Comparison of ENCODE assay signal across 17 mouse cellular contexts in genomic region chr6:90847523-90847922, GRCm38 (mm10).
"Had no signal": no experiment of that assay in that cellular context is flagged by ENCODE, and none has a peak within 500 bp of the region (broad histone marks: within the 10 kb centered on the region; RNA-seq: fewer than 3 reads in every experiment).

No protein-coding gene starts in this region.

- DNase-seq: lung, adult 18-20 months; lung, embryonic 14.5 days; lung, postnatal 10 days; lung, postnatal 4 days; right cerebral cortex, postnatal 4 days; spleen, adult 18-20 months; thymus, adult 18-20 months; thymus, postnatal 14 days; thymus, postnatal 4 days had no signal

- H3K9me3 ChIP-seq: liver, embryonic 12.5 days; midbrain, embryonic 10.5 days; midbrain, embryonic 12.5 days; neural tube, embryonic 13.5 days; neural tube, embryonic 15.5 days had no signal

- H3K4me1 ChIP-seq: liver, embryonic 12.5 days had no signal

- ATAC-seq: liver, embryonic 12.5 days had no signal

- H3K4me3 ChIP-seq: liver, embryonic 12.5 days; megakaryocyte, embryonic 14.5 days; midbrain, embryonic 10.5 days; midbrain, embryonic 12.5 days; myocyte; neural tube, embryonic 13.5 days; neural tube, embryonic 15.5 days had no signal

- H3K36me3 ChIP-seq: liver, embryonic 12.5 days; midbrain, embryonic 10.5 days; midbrain, embryonic 12.5 days; neural tube, embryonic 13.5 days; neural tube, embryonic 15.5 days had no signal

- H3K27me3 ChIP-seq: liver, embryonic 12.5 days; midbrain, embryonic 12.5 days; neural tube, embryonic 13.5 days; neural tube, embryonic 15.5 days had no signal

- H3K9ac ChIP-seq: liver, embryonic 12.5 days; liver, embryonic 14.5 days; lung, embryonic 14.5 days; midbrain, embryonic 12.5 days; neural tube, embryonic 13.5 days; neural tube, embryonic 15.5 days had no signal

- H3K4me2 ChIP-seq: liver, embryonic 12.5 days; lung, embryonic 14.5 days; midbrain, embryonic 12.5 days; neural tube, embryonic 13.5 days; neural tube, embryonic 15.5 days had no signal

- H3K27ac ChIP-seq: liver, embryonic 12.5 days; liver, embryonic 14.5 days; midbrain, embryonic 10.5 days; midbrain, embryonic 12.5 days; neural tube, embryonic 13.5 days; neural tube, embryonic 15.5 days had no signal
